Mouse (Mus musculus) gastrocnemius, postnatal 36 days (tissue): ENCODE measurements around the gene Rbm41. TPM values are rescaled to one million over a fixed set of nuclear protein-coding genes. Genes with fewer than 3 reads are reported as not detected.

ENCODE experiments used
- DNase-seq, 2 experiments: peaks; one replicate each; pipeline ENCODE4 v3.0.0; 2022
- intact Hi-C: fragments of 180-260 bp; cut with DNase I; formaldehyde crosslinking; loops from one replicate; pipeline ENCODE4 v1.15.1; 2025
- long read RNA-seq, 2 experiments: library from polyadenylated mRNA; stranded (forward); transcript quantifications; one replicate each; pipeline ENCODE4 v2.0.0; 2021
- total RNA-seq, 2 experiments: library from RNA; stranded (reverse); gene quantifications; 2 replicates each; pipeline ENCODE4 v1.2.3; 2021

Rbm41 gene
- 1 to 10 TPM; 4.6 to 6.8 TPM for total RNA-seq
- long read RNA-seq, experiment 1, partial matches to known transcripts = 0 of 3 reads
- long read RNA-seq, experiment 1, other reads (novel, unspliced or antisense) = 2 of 3 reads
- long read RNA-seq, experiment 2, partial matches to known transcripts = 0 of 2 reads
- long read RNA-seq, experiment 2, other reads (novel, unspliced or antisense) = 2 of 2 reads

DNA sequence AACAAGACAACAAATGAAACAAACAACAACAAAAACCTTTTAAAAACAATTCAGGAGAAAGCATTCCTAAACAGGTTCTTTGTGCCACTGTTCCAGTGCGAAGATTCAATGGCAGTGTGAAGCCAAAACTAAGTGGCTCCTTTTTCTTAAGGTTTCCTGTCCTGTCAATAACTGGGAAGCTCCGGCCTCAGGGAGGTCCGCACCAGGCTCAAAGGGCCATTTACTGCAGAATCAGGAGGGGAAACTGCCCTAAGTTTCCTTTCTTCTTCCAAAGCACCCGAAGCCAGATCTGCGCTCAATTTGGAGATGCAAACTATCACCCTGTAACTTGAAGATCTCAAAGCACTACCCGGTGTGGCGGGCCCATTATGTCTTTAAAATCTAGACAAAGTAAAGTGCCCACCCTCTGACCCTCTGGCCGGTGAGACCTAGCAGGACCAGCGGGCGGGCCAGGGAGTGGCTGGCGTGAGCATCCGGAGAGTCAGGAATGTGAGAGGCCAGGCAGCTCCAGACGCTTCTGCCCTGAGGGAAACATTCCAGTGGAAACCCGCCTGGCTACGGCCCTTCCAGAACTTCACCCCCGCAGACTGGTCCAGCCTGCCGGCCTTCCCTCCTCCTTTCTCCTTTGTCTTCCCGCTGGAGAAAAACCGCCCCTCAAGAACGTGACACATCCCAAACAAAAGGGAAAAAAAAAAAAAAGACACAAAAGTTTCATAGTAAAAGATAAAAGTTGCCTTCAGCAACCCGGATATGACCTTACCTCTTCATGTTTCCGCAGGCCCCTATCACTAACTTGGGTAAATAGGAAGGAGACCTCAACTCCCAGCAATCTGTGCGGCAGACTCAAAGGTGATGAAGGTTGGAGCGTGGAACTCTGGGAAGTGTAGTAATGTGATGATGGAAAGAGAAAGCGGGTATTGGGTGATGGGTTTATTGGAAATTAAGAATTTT, at the start of gene Rbm41:
TSS of gene Rbm41 (minus strand) at position 856 of the 951 bp plus-strand sequence.
- intact Hi-C loops = no loop called here
- peak; percentile 7 to 29 for DNase-seq

DNA sequence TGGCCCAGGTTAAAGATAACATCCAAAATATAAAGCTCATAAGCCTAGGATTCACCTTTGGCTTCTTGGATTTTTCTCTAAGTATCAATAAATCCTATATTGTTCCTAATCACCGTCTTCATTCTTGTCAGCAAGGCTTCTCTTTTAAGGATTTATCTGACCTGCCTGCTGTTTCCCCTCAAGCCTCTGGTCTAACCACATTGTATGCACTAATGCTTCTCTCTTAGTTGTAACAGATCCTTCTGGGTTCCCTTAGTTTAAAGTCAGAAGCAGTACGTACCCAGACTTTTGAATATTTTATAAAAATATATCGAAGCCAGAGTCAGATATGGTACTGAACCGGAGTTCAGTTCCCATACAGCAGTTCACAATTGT, 283 bp upstream of the Rbm41 start:
- intact Hi-C loops = no loop called here
- DNase-seq = no peak

DNA sequence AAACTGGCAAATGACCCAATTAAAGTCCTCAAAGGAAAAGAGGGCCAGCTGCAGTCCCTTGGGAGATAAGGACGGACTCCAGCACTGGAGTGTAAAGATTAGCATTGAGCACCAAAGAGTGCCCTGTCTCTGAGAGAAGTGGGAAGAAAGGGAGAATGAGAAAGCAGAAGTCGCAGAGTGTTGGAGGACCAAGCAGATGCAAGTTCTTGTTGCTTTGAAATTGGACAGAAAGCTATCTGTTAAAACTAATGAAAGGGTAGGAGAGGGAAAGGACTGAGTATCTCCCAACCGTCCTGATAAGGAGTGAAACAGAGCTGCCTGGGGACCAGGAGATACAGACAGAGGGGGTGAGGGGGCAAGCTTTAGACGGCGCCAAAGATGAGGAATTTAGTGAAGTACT, 16.3 kb downstream of the Rbm41 start:
- intact Hi-C loops = no loop called here
- no peak for DNase-seq

GRCm38 (mm10) chrX:139933507-139933906, 64.9 kb downstream of the Rbm41 start:
- no peak for DNase-seq
- intact Hi-C loops = no loop called here

DNA sequence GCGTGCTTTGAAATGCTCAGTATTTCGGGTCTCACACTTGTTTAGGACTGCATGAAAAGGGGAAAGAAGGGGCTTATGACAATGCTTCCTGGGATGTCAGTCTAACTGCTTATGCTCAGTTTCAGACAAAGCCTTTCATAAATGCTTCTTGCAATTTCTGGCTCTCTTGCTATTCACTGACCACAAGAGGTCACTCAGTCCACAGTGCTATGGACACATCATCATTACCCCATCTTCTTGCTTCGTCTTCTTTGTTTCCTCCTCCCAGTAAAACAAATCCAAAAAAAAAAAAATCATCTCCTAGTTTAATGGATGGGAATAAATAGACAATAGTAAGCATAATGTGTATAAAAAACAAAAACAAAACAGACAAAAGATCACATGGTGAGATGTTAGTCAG, 65.9 kb downstream of the Rbm41 start:
- intact Hi-C loops = no loop called here
- no peak for DNase-seq

DNA sequence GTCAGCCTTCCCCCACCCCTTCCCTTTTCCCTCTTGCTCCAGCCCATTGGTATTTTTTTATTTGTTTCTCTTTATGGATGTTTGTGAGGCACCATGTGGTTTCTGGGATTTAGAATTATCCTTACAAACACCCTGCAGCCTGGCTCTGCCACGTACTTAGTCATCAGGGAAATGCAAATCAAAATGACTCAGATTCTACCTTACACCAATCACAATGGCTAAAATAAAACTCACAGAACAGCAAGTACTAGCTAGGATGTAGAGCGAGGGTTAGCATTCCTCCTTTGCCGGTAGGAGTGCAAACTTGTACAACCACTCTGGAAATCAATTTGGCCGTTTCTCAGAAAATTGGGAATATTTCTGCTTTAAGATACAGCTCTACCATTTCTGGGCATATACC, 77.8 kb downstream of the Rbm41 start:
- intact Hi-C loops = no loop called here
- DNase-seq = no peak

DNA sequence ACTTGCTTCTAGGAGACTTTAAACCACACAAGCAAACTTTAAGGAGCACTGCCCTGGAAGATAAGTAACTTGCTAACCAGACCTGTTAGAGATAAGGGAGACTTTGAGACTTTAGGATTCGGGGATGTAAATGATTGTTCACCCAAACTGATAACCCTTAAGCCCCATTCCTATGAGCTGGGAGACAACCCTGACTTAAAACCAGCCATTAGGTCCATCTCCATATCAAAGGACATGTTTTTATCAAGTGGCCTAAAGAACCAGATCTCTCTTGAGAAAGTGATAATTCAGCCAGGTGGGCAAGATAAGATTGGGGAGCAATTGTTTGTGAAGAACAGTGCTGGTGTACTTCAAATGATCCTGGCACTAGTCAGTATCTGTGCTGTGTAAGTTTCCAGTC, 107.0 kb downstream of the Rbm41 start:
- intact Hi-C loops = no loop called here
- no peak for DNase-seq

DNA sequence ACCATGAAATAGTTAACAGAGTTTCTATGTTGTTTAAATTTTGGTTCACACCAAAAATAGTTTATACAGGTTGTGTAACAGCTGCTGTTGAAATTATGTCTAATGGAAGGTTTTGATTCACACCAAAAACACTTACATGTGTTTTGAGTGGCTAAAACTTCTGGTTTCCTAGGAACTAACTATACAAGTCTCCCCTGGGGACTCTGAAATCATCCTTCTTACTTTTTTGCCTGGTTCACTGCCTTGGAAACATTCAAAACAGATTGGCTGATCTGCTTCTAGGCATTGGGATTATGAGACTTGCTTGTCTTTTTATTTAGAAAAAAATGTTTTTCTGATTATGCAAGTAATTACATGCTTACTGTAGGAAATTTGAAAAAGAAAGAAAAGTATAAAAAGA, 115.2 kb downstream of the Rbm41 start:
- no peak for DNase-seq
- intact Hi-C loops = no loop called here

DNA sequence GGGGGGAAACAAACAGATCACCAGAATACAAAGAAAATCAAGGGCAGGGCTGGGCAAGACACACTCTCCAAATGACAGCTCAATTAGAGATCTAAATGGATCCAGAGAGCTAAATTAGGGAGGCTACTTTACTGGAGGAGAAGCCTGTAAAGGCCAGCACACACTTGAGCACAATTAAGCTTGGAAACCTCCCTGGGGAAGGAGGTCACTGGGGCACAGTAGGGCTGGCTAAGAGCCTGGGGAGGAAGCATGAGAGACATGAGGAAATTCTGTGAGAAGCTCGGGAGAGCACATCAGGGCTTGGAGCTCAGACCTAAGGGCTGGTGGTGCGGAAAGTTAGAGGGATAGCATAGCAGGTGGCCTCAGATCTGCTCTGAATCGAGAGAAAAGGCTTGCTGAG, 120.5 kb downstream of the Rbm41 start:
- intact Hi-C loops = no loop called here
- no peak for DNase-seq

- intact Hi-C loops = no loop called here
- no peak for DNase-seq
Observed at GRCm38 (mm10) chrX:139877105-139877504, 121.3 kb downstream of the Rbm41 start.

- intact Hi-C loops = no loop called here
- peak; percentile 37 to 40 for DNase-seq
Observed at GRCm38 (mm10) chrX:139870938-139871791, 127.2 kb downstream of the Rbm41 start, which contains the start of gene Morc4. Morc4 (minus strand) TSS chrX:139871677.

- intact Hi-C loops = no loop called here
- peak; percentile 21 to 28 for DNase-seq
Observed at GRCm38 (mm10) chrX:139870300-139870711, 128.1 kb downstream of the Rbm41 start.

- DNase-seq = no peak
- intact Hi-C loops = no loop called here
Observed at GRCm38 (mm10) chrX:139859402-139859801, 139.0 kb downstream of the Rbm41 start.

DNA sequence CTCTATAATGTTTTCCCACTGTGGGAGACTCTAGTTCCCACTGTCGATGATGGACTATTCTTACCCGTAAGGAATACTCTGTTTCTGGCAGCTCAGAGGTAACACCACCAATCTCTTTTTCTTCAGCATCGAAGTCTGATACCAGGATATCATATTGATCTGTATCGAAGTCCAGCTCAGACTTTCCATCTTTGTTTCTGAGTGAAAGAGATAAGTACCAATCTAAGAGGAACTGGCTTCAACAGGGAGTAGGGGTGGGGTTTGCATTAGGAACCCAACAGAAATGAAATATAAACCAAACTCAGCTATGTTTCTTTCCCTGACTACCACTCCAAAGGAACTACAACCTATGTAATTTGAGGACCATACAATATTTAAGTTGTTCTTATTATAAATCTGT, 143.6 kb downstream of the Rbm41 start:
- intact Hi-C loops = no loop called here
- no peak for DNase-seq

DNA sequence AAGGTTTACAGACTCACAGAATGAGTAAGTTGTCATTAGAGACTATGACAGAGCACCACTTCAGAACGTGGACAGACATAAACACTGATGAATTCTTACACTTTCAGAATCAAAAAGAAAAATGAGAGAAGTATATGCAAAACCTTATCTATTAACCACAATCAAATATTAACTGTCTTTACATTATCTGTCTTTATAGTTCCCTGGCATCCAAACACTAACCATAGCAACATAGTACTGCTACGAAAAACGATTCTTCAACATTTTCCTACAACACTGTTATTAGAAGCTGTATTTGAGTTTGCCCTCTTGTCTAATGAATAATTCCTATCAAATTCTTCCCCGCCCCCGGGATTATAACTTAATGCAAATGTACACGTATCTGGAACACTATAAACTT, 157.3 kb downstream of the Rbm41 start:
- intact Hi-C loops = no loop called here
- DNase-seq = no peak

Other genes with a start within 250 kb of the Rbm41 start
- gene Ripply1, start 216.2 kb downstream of the Rbm41 start, total RNA-seq = not detected
- not detected for gene Cldn2, start 197.8 kb downstream of the Rbm41 start, total RNA-seq
- gene Morc4, start 126.9 kb downstream of the Rbm41 start, total RNA-seq = 1 to 10 TPM; 5.1 to 5.8 TPM
- under 1 TPM in 1 of 2 experiments, not detected in 1; 0.20 TPM for gene Nup62cl, start 64.1 kb upstream of the Rbm41 start, total RNA-seq
- not detected for gene Pih1h3b, start 64.3 kb upstream of the Rbm41 start, total RNA-seq